Mouse (Mus musculus): ENCODE measurements around the gene Plscr3. TPM values are rescaled to one million over a fixed set of nuclear protein-coding genes. Genes with fewer than 3 reads are reported as not detected.

Plscr3 gene
- polyA plus RNA-seq, 1 experiment from 2014 or later, result 46.3 TPM

GRCm38 (mm10) chr11:69870289-69871069, 24.3 kb downstream of the Plscr3 start:
- no peaks in the 10 kb centered on the region for H3K9me3 ChIP-seq (replicated peaks; ENCODE audit: control insufficient read depth, low read length, poor library complexity, severe bottlenecking)
- no peak overlapping the region for H3K27ac ChIP-seq (ENCODE audit: low read length)
- H3K9ac ChIP-seq (ENCODE audit: low read depth, low read length), result no peak overlapping the region
- 92% methylated on average over 2 of the region's 2 CpGs for WGBS
- no peaks in the 10 kb centered on the region for H3K36me3 ChIP-seq (ENCODE audit: control insufficient read depth, insufficient read depth, low read length)
- ATAC-seq, result no peak
- no peak overlapping the region for H3K4me3 ChIP-seq (ENCODE audit: low read depth, low read length)
- H3K27me3 ChIP-seq (ENCODE audit: control insufficient read depth, insufficient read depth, low read depth, low read length), result no peaks in the 10 kb centered on the region
- no peaks in the 10 kb centered on the region for H3K4me1 ChIP-seq (ENCODE audit: control insufficient read depth, insufficient read depth, low read length)
- no peak overlapping the region for H3K4me2 ChIP-seq (ENCODE audit: low read length)

DNA sequence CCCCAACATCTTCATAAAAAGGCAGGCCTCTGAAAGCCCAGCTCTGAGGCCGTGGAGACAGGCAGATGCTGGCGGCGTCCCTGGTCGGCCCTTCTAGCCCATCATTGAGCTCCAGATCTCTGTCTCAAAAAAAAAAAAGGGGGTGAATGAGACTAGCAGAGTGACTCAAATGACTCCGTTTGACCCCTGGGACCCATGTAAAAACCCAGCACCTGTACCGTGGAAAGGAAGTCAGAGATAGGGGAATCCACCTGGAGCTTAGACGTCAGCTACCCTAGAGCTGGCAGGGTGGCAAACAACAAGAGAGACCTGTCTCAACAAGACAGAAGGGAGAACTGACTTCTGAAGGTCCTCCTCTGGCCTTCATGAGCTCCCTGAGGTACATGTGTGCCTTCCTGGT, 25.6 kb downstream of the Plscr3 start:
- Histone ChIP-seq H3K27me3 (ENCODE audit: control insufficient read depth, insufficient read depth, low read depth, low read length) (no peaks in the 10 kb centered on the region), H3K4me1 (ENCODE audit: control insufficient read depth, insufficient read depth, low read length) (no peaks in the 10 kb centered on the region), H3K4me3 (ENCODE audit: low read depth, low read length) (no peak overlapping the region), H3K9me3 (replicated peaks; ENCODE audit: control insufficient read depth, low read length, poor library complexity, severe bottlenecking) (no peaks in the 10 kb centered on the region), H3K27ac (ENCODE audit: low read length) (no peak overlapping the region), H3K36me3 (ENCODE audit: control insufficient read depth, insufficient read depth, low read length) (no peaks in the 10 kb centered on the region), H3K9ac (ENCODE audit: low read depth, low read length) (no peak overlapping the region), H3K4me2 (ENCODE audit: low read length) (no peak overlapping the region)
- ATAC-seq, result no peak
- 90% methylated on average over 7 of the region's 7 CpGs for WGBS

- H3K4me1 ChIP-seq (ENCODE audit: control insufficient read depth, insufficient read depth, low read length), result 0 out of 2 replicates have a peak, but pooled peaks cover 2% of the 10 kb centered on the region
- WGBS, result 81% methylated on average over 4 of the region's 4 CpGs
- H3K4me2 ChIP-seq (ENCODE audit: low read length), result no peak overlapping the region
- no peaks in the 10 kb centered on the region for H3K27me3 ChIP-seq (ENCODE audit: control insufficient read depth, insufficient read depth, low read depth, low read length)
- H3K36me3 ChIP-seq (ENCODE audit: control insufficient read depth, insufficient read depth, low read length), result no peaks in the 10 kb centered on the region
- no peak overlapping the region for H3K4me3 ChIP-seq (ENCODE audit: low read depth, low read length)
- no peak for ATAC-seq
- no peaks in the 10 kb centered on the region for H3K9me3 ChIP-seq (replicated peaks; ENCODE audit: control insufficient read depth, low read length, poor library complexity, severe bottlenecking)
- no peak overlapping the region for H3K9ac ChIP-seq (ENCODE audit: low read depth, low read length)
- no peak overlapping the region for H3K27ac ChIP-seq (ENCODE audit: low read length)
These were observed 26.3 kb downstream of the Plscr3 start for GRCm38 (mm10) chr11:69872451-69872850.

GRCm38 (mm10) chr11:69876186-69876585, 30.0 kb downstream of the Plscr3 start:
- no peaks in the 10 kb centered on the region for H3K36me3 ChIP-seq (ENCODE audit: control insufficient read depth, insufficient read depth, low read length)
- WGBS, result 82% methylated on average over 7 of the region's 7 CpGs
- no peak overlapping the region for H3K4me3 ChIP-seq (ENCODE audit: low read depth, low read length)
- ATAC-seq, result no peak
- H3K4me1 ChIP-seq (ENCODE audit: control insufficient read depth, insufficient read depth, low read length), result peaks cover 6% of the 10 kb centered on the region; the same call in 1 of the 2 replicates
- H3K9ac ChIP-seq (ENCODE audit: low read depth, low read length), result no peak overlapping the region
- no peaks in the 10 kb centered on the region; the same call in 1 of the 2 replicates for H3K27me3 ChIP-seq (ENCODE audit: control insufficient read depth, insufficient read depth, low read depth, low read length)
- H3K9me3 ChIP-seq (replicated peaks; ENCODE audit: control insufficient read depth, low read length, poor library complexity, severe bottlenecking), result no peaks in the 10 kb centered on the region
- H3K4me2 ChIP-seq (ENCODE audit: low read length), result no peak overlapping the region
- H3K27ac ChIP-seq (ENCODE audit: low read length), result no peak overlapping the region

DNA sequence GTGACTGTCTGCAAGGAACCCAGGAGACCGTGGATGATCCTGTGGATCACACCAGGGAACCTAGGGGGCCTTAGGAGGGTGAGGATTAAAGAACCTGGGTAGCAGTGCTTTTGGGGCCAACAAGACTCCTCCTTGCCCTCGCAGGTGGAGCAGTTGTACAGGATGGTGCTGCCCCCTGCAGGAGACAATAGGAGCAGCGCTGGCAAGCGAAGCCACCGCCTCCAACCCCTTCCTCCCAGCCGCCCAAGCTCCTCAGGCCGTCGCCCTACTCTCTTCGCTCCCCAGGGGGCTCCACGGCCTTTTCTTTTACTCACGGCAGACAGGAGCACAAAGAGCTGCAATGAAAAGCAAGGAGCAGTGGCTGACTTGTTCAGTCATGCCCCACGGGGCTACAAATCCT, 30.7 kb downstream of the Plscr3 start:
- 2% methylated on average over 12 of the region's 12 CpGs for WGBS
- Histone ChIP-seq H3K36me3 (ENCODE audit: control insufficient read depth, insufficient read depth, low read length) (no peaks in the 10 kb centered on the region), H3K9me3 (replicated peaks; ENCODE audit: control insufficient read depth, low read length, poor library complexity, severe bottlenecking) (no peaks in the 10 kb centered on the region), H3K27ac (ENCODE audit: low read length) (no peak overlapping the region), H3K27me3 (ENCODE audit: control insufficient read depth, insufficient read depth, low read depth, low read length) (peaks cover 4% of the 10 kb centered on the region), H3K4me1 (ENCODE audit: control insufficient read depth, insufficient read depth, low read length) (peaks cover 12% of the 10 kb centered on the region; the same call in 1 of the 2 replicates), H3K4me3 (ENCODE audit: low read depth, low read length) (0 out of 2 replicates have a peak overlapping the region, but pooled peaks have one; percentile 4), H3K9ac (ENCODE audit: low read depth, low read length) (no peak overlapping the region), H3K4me2 (ENCODE audit: low read length) (peak overlapping the region; percentile 21; the same call in 1 of the 2 replicates)
- ATAC-seq, result no peak

DNA sequence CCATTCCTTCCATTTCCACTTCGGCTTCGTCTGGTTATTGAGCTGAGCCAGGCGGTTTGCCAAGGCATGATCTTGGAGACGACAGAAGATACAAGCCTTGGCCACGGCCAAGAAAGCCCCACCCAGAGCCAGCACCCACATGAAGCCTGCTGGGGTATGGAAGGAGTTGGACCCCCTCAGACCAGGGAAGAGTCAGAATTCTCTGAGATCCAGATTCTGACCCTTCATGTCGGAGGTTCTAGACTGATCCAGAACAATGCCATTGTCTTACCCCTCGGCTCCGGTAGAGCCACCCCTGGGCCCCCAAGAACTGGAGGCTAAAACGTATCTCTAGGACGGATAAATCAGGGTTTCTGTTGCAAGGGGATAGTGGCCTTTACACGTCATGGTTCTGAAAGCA, 31.7 kb downstream of the Plscr3 start, which contains the start of gene Tmem95:
Gene Tmem95, minus strand, starts transcription at position 141 of the 400 bp plus-strand sequence.
- H3K27me3 ChIP-seq (ENCODE audit: control insufficient read depth, insufficient read depth, low read depth, low read length), result peaks cover 4% of the 10 kb centered on the region
- no peak for ATAC-seq
- peak within 1 kb of the TSS; percentile 21; the same call in 1 of the 2 replicates for H3K4me2 ChIP-seq (ENCODE audit: low read length)
- H3K4me3 ChIP-seq (ENCODE audit: low read depth, low read length), result 0 out of 2 replicates have a peak within 1 kb of the TSS, but pooled peaks have one; percentile 4
- no peak within 1 kb of the TSS for H3K9ac ChIP-seq (ENCODE audit: low read depth, low read length)
- no peaks in the 10 kb centered on the region for H3K36me3 ChIP-seq (ENCODE audit: control insufficient read depth, insufficient read depth, low read length)
- no peak within 1 kb of the TSS for H3K27ac ChIP-seq (ENCODE audit: low read length)
- H3K9me3 ChIP-seq (replicated peaks; ENCODE audit: control insufficient read depth, low read length, poor library complexity, severe bottlenecking), result no peaks in the 10 kb centered on the region
- H3K4me1 ChIP-seq (ENCODE audit: control insufficient read depth, insufficient read depth, low read length), result peaks cover 12% of the 10 kb centered on the region; the same call in 1 of the 2 replicates
- 91% methylated on average over 11 of the region's 11 CpGs for WGBS

DNA sequence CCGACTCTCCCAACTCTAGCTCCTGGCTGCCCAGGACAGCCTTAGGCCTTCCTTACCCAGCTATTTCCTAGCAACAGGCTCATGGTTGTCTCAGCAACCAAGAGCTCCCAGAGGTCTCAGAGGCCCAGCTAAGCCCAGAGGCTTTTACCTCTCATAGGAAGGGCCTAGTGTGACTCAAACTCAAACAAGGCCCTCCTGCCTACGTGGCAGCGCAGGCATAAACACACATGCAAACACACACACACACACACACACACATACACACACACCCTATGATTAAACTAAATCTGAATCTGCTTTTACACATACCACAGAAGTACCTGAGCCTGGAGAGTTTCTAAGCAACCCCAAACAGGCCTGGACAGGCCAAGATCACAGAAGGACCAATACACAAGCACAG, 32.2 kb downstream of the Plscr3 start:
- H3K27me3 ChIP-seq (ENCODE audit: control insufficient read depth, insufficient read depth, low read depth, low read length), result peaks cover 4% of the 10 kb centered on the region
- peaks cover 12% of the 10 kb centered on the region; the same call in 1 of the 2 replicates for H3K4me1 ChIP-seq (ENCODE audit: control insufficient read depth, insufficient read depth, low read length)
- no peak overlapping the region for H3K9ac ChIP-seq (ENCODE audit: low read depth, low read length)
- ATAC-seq, result no peak
- 67% methylated on average over 3 of the region's 3 CpGs for WGBS
- no peaks in the 10 kb centered on the region for H3K9me3 ChIP-seq (replicated peaks; ENCODE audit: control insufficient read depth, low read length, poor library complexity, severe bottlenecking)
- no peaks in the 10 kb centered on the region for H3K36me3 ChIP-seq (ENCODE audit: control insufficient read depth, insufficient read depth, low read length)
- H3K4me3 ChIP-seq (ENCODE audit: low read depth, low read length), result no peak overlapping the region
- H3K27ac ChIP-seq (ENCODE audit: low read length), result no peak overlapping the region
- no peak overlapping the region for H3K4me2 ChIP-seq (ENCODE audit: low read length)

DNA sequence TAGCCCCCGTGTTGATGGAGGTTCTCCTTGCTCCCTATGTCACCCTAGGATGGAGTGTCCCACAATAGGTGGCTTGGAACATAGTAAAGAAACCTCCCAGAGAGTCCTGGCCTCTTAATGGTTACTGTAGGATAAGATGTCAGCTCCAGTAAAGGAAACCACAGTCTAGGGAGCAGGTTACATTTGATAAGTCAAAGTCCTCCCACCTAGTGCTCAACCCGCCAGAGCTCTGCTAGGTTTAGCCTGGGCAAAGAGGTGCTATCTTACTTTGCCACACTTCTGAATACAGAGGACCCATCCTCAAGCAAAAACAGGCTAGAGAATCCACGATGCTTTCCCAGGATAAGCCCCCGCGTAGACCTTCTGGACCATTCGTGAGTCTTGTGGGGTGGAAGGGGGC, 32.8 kb downstream of the Plscr3 start:
- Histone ChIP-seq H3K4me2 (ENCODE audit: low read length) (no peak overlapping the region), H3K27ac (ENCODE audit: low read length) (no peak overlapping the region), H3K36me3 (ENCODE audit: control insufficient read depth, insufficient read depth, low read length) (no peaks in the 10 kb centered on the region), H3K9ac (ENCODE audit: low read depth, low read length) (no peak overlapping the region), H3K9me3 (replicated peaks; ENCODE audit: control insufficient read depth, low read length, poor library complexity, severe bottlenecking) (no peaks in the 10 kb centered on the region), H3K4me1 (ENCODE audit: control insufficient read depth, insufficient read depth, low read length) (peaks cover 12% of the 10 kb centered on the region; the same call in 1 of the 2 replicates), H3K27me3 (ENCODE audit: control insufficient read depth, insufficient read depth, low read depth, low read length) (peaks cover 4% of the 10 kb centered on the region), H3K4me3 (ENCODE audit: low read depth, low read length) (no peak overlapping the region)
- no peak for ATAC-seq
- 86% methylated on average over 6 of the region's 6 CpGs for WGBS

DNA sequence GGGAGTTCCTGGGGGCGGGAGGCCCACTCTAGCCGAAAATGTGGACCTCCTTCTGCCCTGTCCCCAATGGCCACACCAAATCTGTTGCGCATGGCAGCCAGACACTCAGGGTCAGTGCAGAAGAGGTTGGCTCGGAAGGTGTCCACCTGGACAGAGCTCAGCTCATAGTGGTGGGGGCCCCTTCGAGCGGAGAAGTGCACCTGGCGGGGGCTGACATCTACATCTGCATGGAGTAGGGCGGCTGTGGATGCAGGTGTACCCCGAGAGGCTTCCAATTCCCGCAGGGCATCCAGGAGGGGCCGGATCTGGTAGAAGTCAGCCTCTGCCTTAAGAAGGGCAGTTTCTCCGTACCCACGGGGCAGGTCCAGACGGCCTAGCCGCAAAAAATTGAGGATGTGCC, 33.5 kb downstream of the Plscr3 start:
- peaks cover 12% of the 10 kb centered on the region; the same call in 1 of the 2 replicates for H3K4me1 ChIP-seq (ENCODE audit: control insufficient read depth, insufficient read depth, low read length)
- WGBS, result 64% methylated on average over 15 of the region's 15 CpGs
- no peaks in the 10 kb centered on the region for H3K36me3 ChIP-seq (ENCODE audit: control insufficient read depth, insufficient read depth, low read length)
- no peak for ATAC-seq
- H3K9ac ChIP-seq (ENCODE audit: low read depth, low read length), result no peak overlapping the region
- no peak overlapping the region for H3K4me3 ChIP-seq (ENCODE audit: low read depth, low read length)
- peak overlapping the region; percentile 78 for H3K4me2 ChIP-seq (ENCODE audit: low read length)
- no peaks in the 10 kb centered on the region for H3K9me3 ChIP-seq (replicated peaks; ENCODE audit: control insufficient read depth, low read length, poor library complexity, severe bottlenecking)
- no peak overlapping the region for H3K27ac ChIP-seq (ENCODE audit: low read length)
- H3K27me3 ChIP-seq (ENCODE audit: control insufficient read depth, insufficient read depth, low read depth, low read length), result peaks cover 4% of the 10 kb centered on the region
